18 mouse cellular contexts compared by ENCODE assay signal in genomic region chr10:91594891-91595290, GRCm38 (mm10).
DNase-seq lines count a peak whose midpoint lies in the region; ATAC-seq and TF ChIP-seq lines count a peak whose summit lies in the region.
"Had no signal": no experiment of that assay in that cellular context is flagged by ENCODE, and none has a peak within 500 bp of the region (broad histone marks: within the 10 kb centered on the region; RNA-seq: fewer than 3 reads in every experiment).

No protein-coding gene starts in this region.

- no peaks in the 10 kb centered on the region for H3K36me3 ChIP-seq in midbrain, embryonic 11.5 days (ENCODE audit: control insufficient read depth, insufficient read depth, low read length)
- H3K36me3 ChIP-seq in midbrain, embryonic 15.5 days (replicated peaks) = no peaks in the 10 kb centered on the region
- H3K36me3 ChIP-seq in kidney, embryonic 15.5 days = no peaks in the 10 kb centered on the region
- H3K36me3 ChIP-seq in stomach, postnatal 0 days (ENCODE audit: control insufficient read depth, insufficient read depth, low read length) = no peaks in the 10 kb centered on the region
- H3K36me3 ChIP-seq: heart, embryonic 12.5 days; hindbrain, embryonic 15.5 days; midbrain, embryonic 13.5 days had no signal

- TF ChIP-seq EP300 in stomach, postnatal 0 days (optimal IDR thresholded peaks at IDR 0.05) = no peak

- no peaks in the 10 kb centered on the region for H3K27me3 ChIP-seq in midbrain, embryonic 11.5 days (ENCODE audit: control insufficient read depth, insufficient read depth, low read length)
- no peaks in the 10 kb centered on the region for H3K27me3 ChIP-seq in midbrain, embryonic 15.5 days (replicated peaks)
- H3K27me3 ChIP-seq in kidney, embryonic 15.5 days = no peaks in the 10 kb centered on the region
- H3K27me3 ChIP-seq in stomach, postnatal 0 days (ENCODE audit: control insufficient read depth, insufficient read depth, low read length) = no peaks in the 10 kb centered on the region
- H3K27me3 ChIP-seq: forebrain, embryonic 13.5 days; heart, embryonic 12.5 days; hindbrain, embryonic 15.5 days; midbrain, embryonic 13.5 days had no signal

- H3K9ac ChIP-seq in midbrain, embryonic 11.5 days (ENCODE audit: low read length) = no peak overlapping the region
- no peak overlapping the region for H3K9ac ChIP-seq in midbrain, embryonic 15.5 days
- no peak overlapping the region for H3K9ac ChIP-seq in kidney, embryonic 15.5 days
- no peak overlapping the region for H3K9ac ChIP-seq in stomach, postnatal 0 days (ENCODE audit: low read length)
- H3K9ac ChIP-seq: forebrain, embryonic 13.5 days; heart, embryonic 12.5 days; hindbrain, embryonic 15.5 days; midbrain, embryonic 13.5 days had no signal

- H3K9me3 ChIP-seq in midbrain, embryonic 11.5 days (ENCODE audit: control insufficient read depth, low read length) = no peaks in the 10 kb centered on the region
- no peaks in the 10 kb centered on the region for H3K9me3 ChIP-seq in midbrain, embryonic 15.5 days
- no peaks in the 10 kb centered on the region for H3K9me3 ChIP-seq in kidney, embryonic 15.5 days (replicated peaks)
- H3K9me3 ChIP-seq in stomach, postnatal 0 days (ENCODE audit: control insufficient read depth, low read length) = no peaks in the 10 kb centered on the region
- H3K9me3 ChIP-seq: forebrain, embryonic 13.5 days; heart, embryonic 12.5 days; hindbrain, embryonic 15.5 days; midbrain, embryonic 13.5 days had no signal

- no peaks in the 10 kb centered on the region for H3K4me1 ChIP-seq in midbrain, embryonic 11.5 days (ENCODE audit: control insufficient read depth, insufficient read depth, low read length)
- peaks cover 10% of the 10 kb centered on the region for H3K4me1 ChIP-seq in midbrain, embryonic 15.5 days
- peaks cover 7% of the 10 kb centered on the region; the same call in 1 of the 2 replicates for H3K4me1 ChIP-seq in kidney, embryonic 15.5 days
- no peaks in the 10 kb centered on the region for H3K4me1 ChIP-seq in stomach, postnatal 0 days (replicated peaks; ENCODE audit: control insufficient read depth, insufficient read depth)
- H3K4me1 ChIP-seq: heart, embryonic 12.5 days had no signal

- no peak for TF ChIP-seq CTCF in stomach, postnatal 0 days (IDR thresholded peaks at IDR 0.05; ENCODE audit: low read depth)

- peak; percentile 60 for DNase-seq in midbrain, embryonic 11.5 days (ENCODE audit: low spot score, missing footprints)
- peak; percentile 21 to 38 for DNase-seq in kidney, postnatal 4 days
- peak; percentile 74 for DNase-seq in stomach, postnatal 0 days (ENCODE audit: low spot score)
- DNase-seq in ovary, adult 18-20 months (ENCODE audit: low spot score) = no peak
- DNase-seq in left cerebral cortex, adult 8-10 months (ENCODE audit: low spot score in 2 of 2) = no peak
- DNase-seq: adrenal gland, postnatal 36 days; cerebellum, adult 8-10 months; embryo, embryonic 11 days; layer of hippocampus, postnatal 36 days; thymus, postnatal 14 days had no signal

- no peak overlapping the region for H3K4me2 ChIP-seq in midbrain, embryonic 11.5 days
- no peak overlapping the region for H3K4me2 ChIP-seq in midbrain, embryonic 15.5 days
- no peak overlapping the region for H3K4me2 ChIP-seq in kidney, embryonic 15.5 days
- no peak overlapping the region for H3K4me2 ChIP-seq in stomach, postnatal 0 days (replicated peaks; ENCODE audit: low read depth)
- H3K4me2 ChIP-seq: forebrain, embryonic 13.5 days; heart, embryonic 12.5 days; hindbrain, embryonic 15.5 days; liver, embryonic 11.5 days; midbrain, embryonic 13.5 days had no signal

- H3K27ac ChIP-seq in midbrain, embryonic 11.5 days (ENCODE audit: low read depth, low read length) = no peak overlapping the region
- no peak overlapping the region for H3K27ac ChIP-seq in midbrain, embryonic 15.5 days
- no peak overlapping the region for H3K27ac ChIP-seq in kidney, embryonic 15.5 days
- H3K27ac ChIP-seq in stomach, postnatal 0 days (replicated peaks) = no peak overlapping the region
- H3K27ac ChIP-seq: forebrain, embryonic 13.5 days; hindbrain, embryonic 15.5 days; macrophage; midbrain, embryonic 13.5 days had no signal

- ATAC-seq in midbrain, embryonic 11.5 days (ENCODE audit: low FRiP score) = no peak
- no peak for ATAC-seq in midbrain, embryonic 15.5 days (replicated peaks)
- 0 out of 2 replicates have a peak, but pooled peaks have one; percentile 49 for ATAC-seq in kidney, embryonic 15.5 days (replicated peaks; ENCODE audit: low FRiP score)
- peak; percentile 97 for ATAC-seq in stomach, postnatal 0 days (ENCODE audit: low FRiP score, low TSS enrichment)
- ATAC-seq: forebrain, embryonic 13.5 days; midbrain, embryonic 13.5 days had no signal

- H3K4me3 ChIP-seq in midbrain, embryonic 11.5 days (ENCODE audit: low read depth, low read length) = no peak overlapping the region
- H3K4me3 ChIP-seq in midbrain, embryonic 15.5 days = no peak overlapping the region
- H3K4me3 ChIP-seq in kidney, embryonic 15.5 days (replicated peaks) = no peak overlapping the region
- H3K4me3 ChIP-seq in stomach, postnatal 0 days (ENCODE audit: low read depth, low read length) = no peak overlapping the region
- H3K4me3 ChIP-seq: forebrain, embryonic 13.5 days; heart, embryonic 12.5 days; hindbrain, embryonic 15.5 days; midbrain, embryonic 13.5 days had no signal

- WGBS in midbrain, embryonic 11.5 days = 93% methylated on average over 3 of the region's 3 CpGs
- 92% methylated on average over 3 of the region's 3 CpGs for WGBS in midbrain, embryonic 15.5 days
- 78% methylated on average over 3 of the region's 3 CpGs for WGBS in kidney, embryonic 15.5 days
- whole genome bisulfite sequencing in stomach, postnatal 0 days = 65% methylated on average over 3 of the region's 3 CpGs

Comparison
In these comparisons a context has a peak if more than half of its experiments do, and no peak if none do; other contexts are left out.
1. ATAC-seq: peak in kidney, embryonic 15.5 days (single experiment) and stomach, postnatal 0 days (single experiment); none in midbrain, embryonic 11.5 days (single experiment) and midbrain, embryonic 15.5 days (single experiment).
2. DNase-seq: peak in midbrain, embryonic 11.5 days (single experiment), kidney, postnatal 4 days (2 of 2) and stomach, postnatal 0 days (single experiment); none in ovary, adult 18-20 months (single experiment) and left cerebral cortex, adult 8-10 months (0 of 2).